ENCODE assay signal across 18 mouse cellular contexts in genomic region chr7:100010711-100011110, GRCm38 (mm10). TPM values are rescaled to one million over a fixed set of nuclear protein-coding genes. Genes with fewer than 3 reads are reported as not detected.
A peak's percentile ranks its signal among the peaks of the same experiment; 100 is the strongest.
DNase-seq lines count a peak whose midpoint lies in the region; ATAC-seq and TF ChIP-seq lines count a peak whose summit lies in the region.
"Had no signal": no experiment of that assay in that cellular context is flagged by ENCODE, and none has a peak within 500 bp of the region (broad histone marks: within the 10 kb centered on the region; RNA-seq: fewer than 3 reads in every experiment).

No protein-coding gene starts in this region.

- peaks cover 32% of the 10 kb centered on the region for H3K27me3 ChIP-seq in intestine, postnatal 0 days (replicated peaks; ENCODE audit: control insufficient read depth, insufficient read depth, low read length)
- peaks cover 36% of the 10 kb centered on the region for H3K27me3 ChIP-seq in intestine, embryonic 15.5 days (replicated peaks)
- peaks cover 42% of the 10 kb centered on the region for H3K27me3 ChIP-seq in liver, postnatal 0 days (ENCODE audit: insufficient read depth, low read length)

- TF ChIP-seq EP300 in liver, postnatal 0 days (IDR thresholded peaks at IDR 0.05; ENCODE audit: low read depth): no peak

- no peak; the same call in 1 of the 2 replicates for ATAC-seq in intestine, postnatal 0 days
- no peak for ATAC-seq in intestine, embryonic 15.5 days
- ATAC-seq in liver, postnatal 0 days: peak; percentile 59; the same call in 1 of the 2 replicates
- ATAC-seq: forebrain, embryonic 16.5 days; hindbrain, postnatal 0 days had no signal

- no peaks in the 10 kb centered on the region for H3K9me3 ChIP-seq in intestine, postnatal 0 days (ENCODE audit: control insufficient read depth)
- no peaks in the 10 kb centered on the region for H3K9me3 ChIP-seq in intestine, embryonic 15.5 days
- H3K9me3 ChIP-seq in liver, postnatal 0 days (ENCODE audit: low read length): no peaks in the 10 kb centered on the region
- H3K9me3 ChIP-seq: embryonic facial prominence, embryonic 10.5 days had no signal

- H3K4me3 ChIP-seq in intestine, postnatal 0 days (ENCODE audit: low read depth, low read length): no peak overlapping the region
- H3K4me3 ChIP-seq in intestine, embryonic 15.5 days (replicated peaks): no peak overlapping the region
- H3K4me3 ChIP-seq in liver, postnatal 0 days (ENCODE audit: low read depth, low read length): no peak overlapping the region
- H3K4me3 ChIP-seq: embryonic facial prominence, embryonic 10.5 days; left cerebral cortex, adult 2 months had no signal

- H3K4me2 ChIP-seq in intestine, postnatal 0 days (replicated peaks; ENCODE audit: low read depth): 0 out of 2 replicates have a peak overlapping the region, but pooled peaks have one; percentile 13
- H3K4me2 ChIP-seq in intestine, embryonic 15.5 days (replicated peaks): no peak overlapping the region
- no peak overlapping the region for H3K4me2 ChIP-seq in liver, postnatal 0 days (ENCODE audit: low read depth, low read length)
- H3K4me2 ChIP-seq: heart, embryonic 11.5 days had no signal

- H3K36me3 ChIP-seq in intestine, postnatal 0 days (ENCODE audit: control insufficient read depth, insufficient read depth): no peaks in the 10 kb centered on the region
- H3K36me3 ChIP-seq in intestine, embryonic 15.5 days: no peaks in the 10 kb centered on the region
- no peaks in the 10 kb centered on the region for H3K36me3 ChIP-seq in liver, postnatal 0 days (replicated peaks; ENCODE audit: insufficient read depth, low read length)
- H3K36me3 ChIP-seq: embryonic facial prominence, embryonic 10.5 days had no signal

- 43% methylated on average over 5 of the region's 5 CpGs for WGBS in intestine, postnatal 0 days
- WGBS in intestine, embryonic 15.5 days: 46% methylated on average over 5 of the region's 5 CpGs
- 35% methylated on average over 5 of the region's 5 CpGs for WGBS in liver, postnatal 0 days (ENCODE audit: insufficient replicate concordance)

- 0 out of 2 replicates have a peak, but pooled peaks cover 3% of the 10 kb centered on the region for H3K4me1 ChIP-seq in intestine, postnatal 0 days (replicated peaks; ENCODE audit: control insufficient read depth, insufficient read depth, low read length)
- H3K4me1 ChIP-seq in intestine, embryonic 15.5 days (replicated peaks): peaks cover under 1% of the 10 kb centered on the region; the same call in 1 of the 2 replicates
- peaks cover 10% of the 10 kb centered on the region; the same call in 1 of the 2 replicates for H3K4me1 ChIP-seq in liver, postnatal 0 days (ENCODE audit: insufficient read depth)

- no peak overlapping the region for H3K9ac ChIP-seq in intestine, postnatal 0 days (ENCODE audit: low read depth, low read length)
- H3K9ac ChIP-seq in intestine, embryonic 15.5 days: no peak overlapping the region
- no peak overlapping the region for H3K9ac ChIP-seq in liver, postnatal 0 days (replicated peaks)

- no peak for TF ChIP-seq CTCF in intestine, postnatal 0 days (IDR thresholded peaks at IDR 0.05; ENCODE audit: low read depth)
- TF ChIP-seq CTCF in liver, postnatal 0 days (IDR thresholded peaks at IDR 0.05; ENCODE audit: low read depth): no peak

- H3K27ac ChIP-seq in intestine, postnatal 0 days (ENCODE audit: low read depth, low read length): no peak overlapping the region
- H3K27ac ChIP-seq in intestine, embryonic 15.5 days: no peak overlapping the region
- no peak overlapping the region for H3K27ac ChIP-seq in liver, postnatal 0 days (ENCODE audit: low read depth)
- H3K27ac ChIP-seq: embryonic facial prominence, embryonic 10.5 days; hindbrain, postnatal 0 days; left cerebral cortex, adult 2 months had no signal

- peak; percentile 40 for DNase-seq in adrenal gland, postnatal 14 days
- DNase-seq in adrenal gland, adult 8-10 months: no peak
- no peak for DNase-seq in liver, postnatal 0 days
- DNase-seq in liver: no peak
- peak; percentile 81 for DNase-seq in skeletal muscle tissue, adult 2 months (ENCODE audit: low read depth, low spot score)
- DNase-seq in urinary bladder, postnatal 10 days (ENCODE audit: low spot score): no peak
- DNase-seq: cerebellum, adult 9-10 months; lung, postnatal 36 days had no signal

RNA-seq across cellular contexts. Expression of gene Chrdl2, which starts 4.7 kb away (rescaled TPM):
- 0.26 TPM in 1 of 2 replicates, not detected in the other for total RNA-seq in adrenal gland, postnatal 14 days (2021)
- total RNA-seq in adrenal gland, adult 8-10 months (2022): not detected
- 1.0 and 1.2 TPM in 2 replicates for polyA plus RNA-seq in intestine, postnatal 0 days (2015; fragmentation: Nextera tagmentation; extraction: Ambion mirVana)
- 0.69 and 0.72 TPM in 2 replicates for polyA plus RNA-seq in intestine, embryonic 15.5 days (2015; fragmentation: Nextera tagmentation; extraction: Ambion mirVana)
- not detected in 2 replicates for polyA plus RNA-seq in liver, postnatal 0 days (2015; fragmentation: Nextera tagmentation; extraction: Ambion mirVana)
- total RNA-seq: adrenal gland, postnatal 4 days; layer of hippocampus, adult 18-20 months had no signal
- polyA plus RNA-seq: thymus, postnatal 0 days had no signal

RNA-seq across cellular contexts. Expression of gene Rnf169, which starts 30.5 kb away (rescaled TPM):
- total RNA-seq in adrenal gland, postnatal 14 days (2021): 18.6 and 19.1 TPM in 2 replicates
- 10 to 100 TPM; 17.0 to 25.7 (median 19.9) TPM for total RNA-seq in adrenal gland, adult 8-10 months (2022)
- polyA plus RNA-seq in intestine, postnatal 0 days (2015; fragmentation: Nextera tagmentation; extraction: Ambion mirVana): 1.9 and 2.1 TPM in 2 replicates
- 3.5 and 3.9 TPM in 2 replicates for polyA plus RNA-seq in intestine, embryonic 15.5 days (2015; fragmentation: Nextera tagmentation; extraction: Ambion mirVana)
- 2.5 and 2.8 TPM in 2 replicates for polyA plus RNA-seq in liver, postnatal 0 days (2015; fragmentation: Nextera tagmentation; extraction: Ambion mirVana)

Comparison
In these comparisons a context has a peak if more than half of its experiments do, and no peak if none do; other contexts are left out.
1. DNase-seq: peak in adrenal gland, postnatal 14 days (single experiment) and skeletal muscle tissue, adult 2 months (single experiment); none in adrenal gland, adult 8-10 months (single experiment), liver, postnatal 0 days (single experiment), liver (single experiment) and urinary bladder, postnatal 10 days (single experiment).